Mouse (Mus musculus): ENCODE measurements around the gene Shank2. TPM values are rescaled to one million over a fixed set of nuclear protein-coding genes. Genes with fewer than 3 reads are reported as not detected.

The Shank2 gene
- total RNA-seq, 1 experiment from 2014 or later = not detected

DNA sequence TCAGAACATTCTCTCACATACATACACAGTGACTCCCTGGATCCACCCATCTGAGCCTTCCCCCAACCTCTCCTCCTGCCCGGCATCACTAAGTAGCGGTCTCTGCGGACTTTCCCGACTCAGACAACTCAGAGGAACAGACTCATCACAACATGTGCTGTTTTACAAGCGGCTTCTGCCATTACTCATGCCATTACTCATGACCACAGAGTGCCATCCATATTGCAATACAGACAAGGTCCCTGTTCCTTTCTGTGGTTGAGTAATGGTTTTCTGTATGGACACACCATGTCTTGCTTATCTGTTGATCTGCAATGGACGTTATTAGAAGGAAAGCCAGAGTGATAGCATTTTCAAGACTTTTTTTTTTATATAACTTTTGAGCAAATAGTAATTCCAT lies 338.6 kb downstream of the Shank2 start:
- no peak for ATAC-seq (replicated peaks; ENCODE audit: insufficient number of reproducible peaks, low FRiP score, low TSS enrichment, poor library complexity, severe bottlenecking)

DNA sequence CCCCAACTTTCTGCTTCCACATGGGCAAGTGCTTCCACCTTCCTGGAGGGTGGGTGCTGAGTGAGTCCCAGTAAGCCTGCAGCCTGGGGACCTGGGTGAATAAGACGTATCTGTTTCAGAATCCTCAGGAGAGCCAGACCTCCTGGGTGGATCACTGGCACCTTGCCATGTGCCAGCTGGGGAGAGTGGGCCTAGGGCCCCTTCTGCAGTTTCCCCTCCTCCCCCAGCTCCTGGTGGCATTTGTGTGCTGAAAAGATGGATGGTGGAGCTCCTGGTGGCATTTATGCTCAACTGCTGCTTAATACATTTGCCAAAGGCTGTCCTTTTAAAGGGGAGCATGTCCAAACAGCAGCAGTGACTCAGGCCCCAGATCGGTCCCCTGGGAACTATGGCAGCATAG lies 364.4 kb downstream of the Shank2 start:
- no peak for ATAC-seq (replicated peaks; ENCODE audit: insufficient number of reproducible peaks, low FRiP score, low TSS enrichment, poor library complexity, severe bottlenecking)

DNA sequence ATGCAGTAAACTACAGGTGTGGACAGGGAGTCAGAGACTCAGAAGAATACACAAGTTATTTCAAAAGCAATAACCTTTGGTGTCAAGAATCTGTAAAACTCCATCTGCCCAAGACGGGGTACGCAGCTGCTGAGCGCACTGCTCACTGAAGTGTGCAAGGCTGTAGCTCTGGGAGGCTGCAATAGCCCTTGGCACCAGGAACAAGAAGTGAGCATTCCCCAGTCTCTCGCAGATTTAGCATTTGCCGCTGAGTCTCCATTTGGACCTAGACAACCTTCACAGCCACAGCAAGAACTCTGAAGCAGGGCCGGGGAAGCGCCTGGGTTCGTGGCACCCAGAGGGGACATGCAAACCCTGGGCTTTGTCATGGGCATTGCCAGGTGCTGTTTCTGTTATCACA lies 371.3 kb downstream of the Shank2 start:
- ATAC-seq (replicated peaks; ENCODE audit: insufficient number of reproducible peaks, low FRiP score, low TSS enrichment, poor library complexity, severe bottlenecking) = no peak

GRCm38 (mm10) chr7:144375483-144375882 lies 373.8 kb downstream of the Shank2 start:
- no peak for ATAC-seq (replicated peaks; ENCODE audit: insufficient number of reproducible peaks, low FRiP score, low TSS enrichment, poor library complexity, severe bottlenecking)

DNA sequence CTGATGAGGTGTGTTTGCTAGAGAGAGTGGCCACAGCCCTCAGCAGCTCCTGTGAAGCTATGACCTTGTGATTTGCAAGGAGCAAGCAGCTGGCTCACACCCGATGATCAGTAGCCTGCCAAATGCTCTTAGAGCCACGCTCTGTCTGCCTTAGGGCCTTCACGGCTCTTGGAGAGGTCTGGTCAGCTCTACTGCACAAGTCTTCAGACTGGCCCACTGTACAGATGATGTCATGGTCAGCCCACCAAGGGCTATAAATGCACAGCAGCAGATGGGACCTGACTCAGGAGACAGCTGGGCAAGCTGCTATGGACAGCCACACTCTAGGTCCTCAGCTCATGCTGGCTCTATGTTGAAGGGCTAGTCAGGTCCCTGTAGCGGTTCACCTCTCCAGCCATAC lies 376.5 kb downstream of the Shank2 start:
- no peak for ATAC-seq (replicated peaks; ENCODE audit: insufficient number of reproducible peaks, low FRiP score, low TSS enrichment, poor library complexity, severe bottlenecking)

- ATAC-seq (replicated peaks; ENCODE audit: insufficient number of reproducible peaks, low FRiP score, low TSS enrichment, poor library complexity, severe bottlenecking) = no peak
Observed at GRCm38 (mm10) chr7:144379243-144379884, 377.6 kb downstream of the Shank2 start.

GRCm38 (mm10) chr7:144381588-144381987 lies 379.9 kb downstream of the Shank2 start:
- no peak for ATAC-seq (replicated peaks; ENCODE audit: insufficient number of reproducible peaks, low FRiP score, low TSS enrichment, poor library complexity, severe bottlenecking)

- no peak for ATAC-seq (replicated peaks; ENCODE audit: insufficient number of reproducible peaks, low FRiP score, low TSS enrichment, poor library complexity, severe bottlenecking)
Observed at GRCm38 (mm10) chr7:144387537-144387936, 385.8 kb downstream of the Shank2 start.

- no peak for ATAC-seq (replicated peaks; ENCODE audit: insufficient number of reproducible peaks, low FRiP score, low TSS enrichment, poor library complexity, severe bottlenecking)
Observed at GRCm38 (mm10) chr7:144389704-144390103, 388.0 kb downstream of the Shank2 start.

DNA sequence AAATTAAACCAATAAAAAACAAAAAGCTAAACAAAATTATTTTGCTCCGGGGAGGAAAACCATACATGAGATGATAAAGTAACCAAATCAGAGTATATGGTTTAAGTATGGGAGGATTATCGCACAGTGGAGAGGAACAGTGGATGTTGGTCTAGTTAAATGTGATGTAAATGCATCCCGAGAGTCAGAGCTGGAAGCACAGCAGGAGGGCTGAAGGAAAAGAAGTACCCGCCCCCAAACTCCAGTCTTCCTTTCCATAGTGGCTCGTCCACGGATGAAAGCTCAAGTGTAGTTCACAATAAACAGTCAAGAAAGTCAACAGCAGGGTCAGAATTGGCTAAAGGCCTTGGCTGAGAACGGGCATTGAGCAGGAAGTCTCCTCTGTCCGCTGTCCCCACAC lies 388.9 kb downstream of the Shank2 start:
- ATAC-seq (replicated peaks; ENCODE audit: insufficient number of reproducible peaks, low FRiP score, low TSS enrichment, poor library complexity, severe bottlenecking) = no peak

GRCm38 (mm10) chr7:144391727-144392126 lies 390.0 kb downstream of the Shank2 start:
- no peak for ATAC-seq (replicated peaks; ENCODE audit: insufficient number of reproducible peaks, low FRiP score, low TSS enrichment, poor library complexity, severe bottlenecking)

DNA sequence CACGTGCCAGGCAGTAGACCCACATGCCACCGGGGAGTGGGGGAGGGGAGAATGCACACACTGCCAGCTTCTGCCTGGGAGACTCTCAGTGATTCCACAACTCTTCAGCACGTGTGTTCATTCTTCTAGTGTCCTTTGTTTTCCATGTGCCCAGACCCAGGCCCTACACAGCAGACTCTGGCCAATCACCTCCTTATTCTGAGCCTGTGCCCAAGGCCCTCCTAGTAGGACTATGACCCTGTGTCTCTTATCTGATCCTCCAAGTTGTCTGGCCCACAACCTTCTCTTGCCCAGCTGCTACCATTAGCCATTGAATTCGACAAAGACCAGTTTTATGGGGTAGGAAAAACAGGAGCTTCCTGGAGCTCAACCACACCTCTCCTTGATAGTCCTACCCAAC lies 400.8 kb downstream of the Shank2 start:
- no peak for ATAC-seq (replicated peaks; ENCODE audit: insufficient number of reproducible peaks, low FRiP score, low TSS enrichment, poor library complexity, severe bottlenecking)

- no peak for ATAC-seq (replicated peaks; ENCODE audit: insufficient number of reproducible peaks, low FRiP score, low TSS enrichment, poor library complexity, severe bottlenecking)
Observed at GRCm38 (mm10) chr7:144407675-144408074, 405.9 kb downstream of the Shank2 start.

DNA sequence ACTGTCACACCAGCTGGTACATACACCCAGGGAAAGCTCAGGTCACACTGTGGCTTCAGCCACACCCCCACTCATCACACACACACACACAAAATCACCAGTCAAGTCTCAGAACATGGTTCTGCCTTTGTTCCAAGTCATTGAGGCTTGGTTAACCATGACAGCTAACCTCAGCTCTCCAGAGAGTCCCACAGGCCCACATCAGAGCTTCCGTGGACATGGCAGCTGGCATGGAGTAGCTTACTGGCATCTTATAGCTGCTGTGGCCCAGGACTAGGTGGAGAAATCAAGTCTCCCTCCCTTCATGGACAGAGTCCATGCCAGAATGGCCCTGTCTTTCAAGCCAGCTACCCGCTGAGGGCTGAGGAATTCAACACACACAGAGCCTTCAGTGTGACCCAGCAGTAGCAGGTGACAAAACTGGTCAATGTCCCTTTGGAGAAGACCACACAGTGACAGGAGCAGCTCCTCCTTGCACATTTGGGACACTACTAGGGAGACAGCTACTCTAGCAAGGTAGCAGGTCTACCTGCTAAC lies 406.8 kb downstream of the Shank2 start:
- no peak for ATAC-seq (replicated peaks; ENCODE audit: insufficient number of reproducible peaks, low FRiP score, low TSS enrichment, poor library complexity, severe bottlenecking)

GRCm38 (mm10) chr7:144409682-144410081 lies 408.0 kb downstream of the Shank2 start:
- ATAC-seq (replicated peaks; ENCODE audit: insufficient number of reproducible peaks, low FRiP score, low TSS enrichment, poor library complexity, severe bottlenecking) = no peak

DNA sequence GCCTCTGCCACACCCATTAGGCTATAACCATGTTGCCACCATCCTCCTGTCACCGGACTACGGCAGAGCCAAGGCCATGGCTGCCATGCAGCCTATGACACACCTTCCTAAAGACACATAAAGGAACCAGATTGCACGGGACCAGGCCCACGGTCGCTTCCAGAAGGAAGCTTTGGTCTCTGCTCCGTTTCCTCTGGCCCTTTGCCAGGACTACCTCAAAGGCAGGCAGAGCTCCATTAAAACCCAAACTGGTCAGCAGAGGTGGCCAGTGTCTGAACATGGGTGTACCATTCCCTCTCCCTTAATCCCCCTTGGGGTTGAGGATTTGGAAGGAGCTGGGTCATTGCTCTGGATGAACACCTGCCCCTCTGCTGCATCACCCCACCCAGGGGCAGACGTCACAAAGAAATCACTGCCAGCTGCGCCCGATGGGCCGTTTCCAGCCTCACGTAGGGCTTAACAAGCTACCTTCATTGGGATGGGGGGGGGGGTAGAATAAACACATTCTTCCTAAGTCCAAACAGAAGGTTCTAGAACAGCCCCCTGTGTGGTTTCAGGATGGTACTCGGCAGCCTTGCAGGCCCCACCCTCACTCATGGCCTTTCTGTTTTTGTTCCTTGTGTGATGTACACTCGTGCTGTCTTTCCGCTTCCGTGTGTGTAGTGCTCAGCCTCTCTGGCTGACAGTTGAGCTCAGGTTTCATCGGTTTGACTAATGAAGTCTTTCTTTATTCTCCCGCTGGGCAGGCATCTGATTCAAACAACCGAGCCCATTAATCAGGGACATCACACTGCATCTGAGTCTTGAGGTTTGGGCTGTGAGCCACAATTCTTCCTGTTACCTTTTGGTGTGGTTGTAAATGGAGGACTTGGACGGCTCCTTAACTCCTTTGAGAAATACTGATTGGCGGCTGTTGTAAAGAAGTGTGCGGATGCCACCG lies 410.5 kb downstream of the Shank2 start:
- no peak for ATAC-seq (replicated peaks; ENCODE audit: insufficient number of reproducible peaks, low FRiP score, low TSS enrichment, poor library complexity, severe bottlenecking)

DNA sequence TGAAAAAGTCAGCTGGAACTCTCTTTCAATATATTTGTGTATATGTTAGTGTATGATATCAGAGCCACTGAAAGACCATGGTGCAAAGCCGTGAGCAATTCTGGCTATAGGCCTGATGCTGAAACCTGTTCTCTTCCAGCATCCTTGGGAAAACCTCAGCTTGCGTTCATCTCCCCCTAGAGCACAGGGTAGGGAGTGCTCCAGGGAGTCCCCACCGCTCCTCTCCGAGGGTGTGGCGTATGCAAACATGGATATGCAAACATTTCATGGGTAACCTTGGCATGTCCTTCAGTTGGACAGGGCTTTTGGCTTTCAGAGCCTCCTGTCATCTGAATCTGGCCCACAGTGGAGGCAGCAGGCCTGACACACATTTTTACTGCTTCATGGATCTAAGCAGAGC lies 412.9 kb downstream of the Shank2 start:
- no peak for ATAC-seq (replicated peaks; ENCODE audit: insufficient number of reproducible peaks, low FRiP score, low TSS enrichment, poor library complexity, severe bottlenecking)

GRCm38 (mm10) chr7:144415795-144416194 lies 414.1 kb downstream of the Shank2 start:
- no peak for ATAC-seq (replicated peaks; ENCODE audit: insufficient number of reproducible peaks, low FRiP score, low TSS enrichment, poor library complexity, severe bottlenecking)

- no peak for ATAC-seq (replicated peaks; ENCODE audit: insufficient number of reproducible peaks, low FRiP score, low TSS enrichment, poor library complexity, severe bottlenecking)
Observed at GRCm38 (mm10) chr7:144417234-144417633, 415.5 kb downstream of the Shank2 start.
